Mouse (Mus musculus) kidney, postnatal 4 days (tissue): ENCODE results near the gene Ttll5.

Experiments used
- DNase-seq, 2 experiments: peaks; one replicate each; pipeline ENCODE4 v3.0.0; 2021; ENCODE audit warnings: mixed read lengths in 2 of 2

The Ttll5 gene

DNA sequence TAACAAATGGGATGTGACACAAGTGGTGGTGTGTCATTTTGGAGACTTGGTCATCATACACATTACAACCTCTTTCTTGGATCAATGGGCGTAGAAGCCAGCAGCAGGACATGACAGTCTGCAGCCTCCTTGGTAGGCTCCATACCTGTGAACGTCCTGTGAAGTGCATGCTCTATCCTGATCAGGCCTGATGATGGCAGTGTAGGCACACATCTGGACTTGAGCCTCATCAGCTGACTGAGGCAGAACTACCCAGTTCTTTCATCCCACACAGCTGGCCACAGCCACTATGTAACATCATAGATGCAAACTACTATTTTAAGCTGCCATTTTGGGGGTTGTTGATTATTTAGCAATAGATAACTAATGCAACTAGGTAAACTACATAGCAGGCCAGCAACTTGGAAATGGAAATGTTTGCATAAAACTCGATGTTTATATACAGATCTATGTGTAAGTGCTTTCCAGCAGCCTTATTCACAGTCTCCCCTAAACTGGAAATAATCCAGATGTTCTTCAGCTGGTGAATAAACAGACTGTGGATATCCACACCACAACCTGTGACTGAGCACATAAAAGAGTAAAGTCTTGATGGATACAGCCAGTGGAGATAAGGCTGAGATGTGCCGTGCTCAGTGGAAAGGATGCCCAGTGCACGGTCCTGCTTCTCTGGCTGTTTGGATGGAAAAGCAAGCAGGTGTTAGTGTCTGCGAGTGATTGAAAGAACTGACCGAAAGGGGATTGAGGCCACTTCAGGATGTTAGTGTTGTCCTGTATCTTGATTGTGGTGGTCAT, 23.9 kb downstream of the Ttll5 start:
- peak; percentile 57 to 65 for DNase-seq

DNA sequence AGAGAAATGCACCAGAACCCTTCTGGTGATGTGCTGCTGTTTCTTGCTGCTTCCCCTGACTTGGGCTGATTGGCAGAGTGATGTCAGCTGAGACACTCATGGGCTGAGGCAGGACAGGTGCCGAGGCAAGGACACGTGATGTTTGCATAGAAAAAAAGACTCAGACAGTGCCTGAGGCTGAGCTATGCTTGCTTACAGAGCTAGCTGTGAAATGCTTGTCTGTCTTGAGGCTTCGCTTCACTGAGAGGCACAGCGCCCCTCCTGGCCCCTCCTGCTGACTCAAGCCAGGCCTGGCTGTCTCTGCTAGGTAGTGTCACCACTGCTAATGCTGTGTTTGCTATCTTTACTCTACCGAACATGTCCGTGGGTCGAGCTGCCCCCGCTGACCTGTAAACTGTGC, 26.2 kb downstream of the Ttll5 start:
- no peak for DNase-seq

DNA sequence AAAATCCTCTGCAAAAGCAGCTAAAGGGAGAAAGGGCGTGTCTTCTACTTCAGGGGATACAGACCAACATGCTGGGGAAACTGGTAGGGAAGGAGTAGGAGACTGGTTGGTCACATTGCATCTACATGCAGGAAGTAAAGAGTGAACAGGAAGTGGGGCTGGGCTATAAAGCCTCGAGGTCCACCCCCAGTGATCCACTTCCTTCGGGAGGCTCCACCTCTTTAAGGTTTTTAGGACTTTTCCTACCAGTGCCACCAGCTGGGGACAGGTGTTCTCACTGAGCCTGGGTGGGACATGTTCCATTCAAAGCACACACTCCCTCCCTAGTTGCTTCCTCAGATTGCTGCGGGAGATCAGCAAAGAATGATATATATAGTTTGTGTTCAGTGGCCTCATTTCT, 29.4 kb downstream of the Ttll5 start:
- peak in 1 of 2 experiments; percentile 16 for DNase-seq

DNA sequence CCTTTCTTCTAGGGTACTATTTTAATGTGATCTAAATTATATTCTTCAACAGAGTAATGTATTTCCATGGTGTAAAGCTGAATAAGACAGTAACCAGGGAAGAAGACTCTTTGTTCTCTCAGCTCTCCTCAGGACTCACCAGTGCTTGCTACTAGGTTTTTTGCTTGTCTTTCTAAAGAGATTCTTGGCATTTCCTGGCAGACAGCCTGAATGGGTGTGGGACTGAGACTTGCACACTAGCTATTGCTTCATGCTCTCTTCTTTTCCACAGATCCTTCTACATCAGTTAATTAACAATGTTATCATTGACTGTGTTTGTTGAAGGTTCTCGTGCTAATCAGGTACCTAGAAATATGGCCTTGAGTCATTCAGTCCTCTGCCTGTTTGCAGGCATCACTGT, 29.8 kb downstream of the Ttll5 start:
- DNase-seq: no peak

DNA sequence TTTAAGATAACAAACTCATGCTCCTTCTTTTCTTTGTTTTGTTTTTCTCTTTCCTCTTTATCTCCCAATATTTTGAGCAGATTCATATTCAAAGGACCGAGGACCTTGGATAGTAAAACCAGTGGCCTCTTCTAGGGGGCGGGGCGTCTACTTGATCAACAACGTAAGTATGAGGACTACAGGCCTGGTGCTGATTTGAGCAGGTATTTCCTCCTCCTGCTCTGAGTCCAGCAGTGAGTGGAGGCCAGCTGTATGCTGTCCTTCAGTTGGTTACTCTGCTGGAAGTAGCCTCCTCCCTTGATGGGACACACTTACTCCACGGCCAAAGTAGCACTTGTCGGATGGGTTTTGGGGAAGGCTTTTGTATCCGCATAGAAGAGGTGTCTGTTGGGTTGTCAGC, 32.8 kb downstream of the Ttll5 start:
- no peak for DNase-seq

DNA sequence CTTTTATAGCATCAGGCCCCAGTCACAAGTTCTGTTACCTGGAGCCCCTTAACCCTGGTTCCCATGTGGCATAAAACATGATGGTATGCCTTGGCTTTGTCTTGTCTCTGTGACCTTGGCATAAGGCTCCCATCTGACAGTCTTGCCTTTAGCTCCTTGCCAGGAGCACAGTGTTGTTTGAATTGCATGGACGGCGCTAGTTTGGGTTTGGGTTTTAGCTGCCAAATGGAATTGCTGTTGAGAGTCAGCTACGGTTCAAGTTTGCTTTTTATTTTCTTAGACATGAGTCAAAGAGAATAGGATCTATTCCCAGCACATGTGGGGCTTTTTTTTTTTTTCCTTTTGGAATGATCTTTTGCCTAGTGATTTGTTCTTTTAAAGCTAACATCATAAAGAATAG, 34.7 kb downstream of the Ttll5 start:
- no peak for DNase-seq

DNA sequence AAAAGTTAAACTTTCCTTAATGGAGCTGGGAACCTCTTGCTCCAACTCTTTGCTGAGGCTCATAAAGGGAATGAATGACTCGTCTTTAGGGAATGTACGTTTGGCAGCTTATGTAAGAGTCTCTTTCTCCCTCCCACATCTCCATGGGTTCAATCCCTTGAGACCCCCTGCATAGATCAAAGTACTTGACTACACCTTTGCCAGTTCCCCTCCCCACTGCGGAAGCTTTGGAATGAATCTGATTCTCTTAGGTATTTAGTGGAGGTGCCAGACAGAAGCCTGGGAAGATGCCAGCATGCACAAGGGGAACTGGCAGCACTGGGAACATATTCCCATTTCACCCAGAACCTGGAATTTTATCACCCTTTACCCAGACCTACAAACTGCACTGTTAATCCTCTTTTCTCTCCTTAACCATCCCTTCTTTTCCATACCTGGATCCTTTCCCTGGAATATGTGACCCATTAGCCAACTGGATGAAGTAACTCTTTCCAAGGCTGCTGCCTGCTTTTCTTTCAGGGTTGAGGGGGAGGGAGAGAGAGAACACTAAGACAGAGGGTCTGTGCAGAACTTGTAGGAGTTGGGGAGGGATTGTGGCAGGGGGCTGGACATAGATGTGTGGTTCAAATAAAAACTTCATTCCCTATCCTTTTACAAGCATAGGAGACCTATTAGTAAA, 35.2 kb downstream of the Ttll5 start:
- DNase-seq: no peak

DNA sequence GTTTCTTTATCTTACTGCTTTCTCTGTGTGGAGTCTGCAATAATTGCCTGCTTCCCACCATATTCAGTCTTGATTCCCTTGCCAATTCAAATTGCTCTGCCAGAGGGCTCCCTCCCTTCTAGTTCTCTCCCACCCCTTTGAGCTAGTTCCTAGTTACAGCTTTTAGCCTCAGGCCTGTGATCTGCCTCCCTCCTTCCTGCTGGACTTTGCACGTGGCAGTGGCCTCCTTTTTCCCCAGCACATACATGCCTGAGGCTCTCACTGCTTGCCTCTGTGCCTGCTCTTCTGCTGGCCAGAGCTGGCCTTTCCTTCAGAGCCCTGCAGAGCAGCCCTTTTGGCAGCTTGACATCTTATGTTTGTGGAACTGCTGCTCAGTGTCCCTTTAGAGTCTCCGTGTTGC, 38.1 kb downstream of the Ttll5 start:
- peak in 1 of 2 experiments; percentile 29 for DNase-seq

DNA sequence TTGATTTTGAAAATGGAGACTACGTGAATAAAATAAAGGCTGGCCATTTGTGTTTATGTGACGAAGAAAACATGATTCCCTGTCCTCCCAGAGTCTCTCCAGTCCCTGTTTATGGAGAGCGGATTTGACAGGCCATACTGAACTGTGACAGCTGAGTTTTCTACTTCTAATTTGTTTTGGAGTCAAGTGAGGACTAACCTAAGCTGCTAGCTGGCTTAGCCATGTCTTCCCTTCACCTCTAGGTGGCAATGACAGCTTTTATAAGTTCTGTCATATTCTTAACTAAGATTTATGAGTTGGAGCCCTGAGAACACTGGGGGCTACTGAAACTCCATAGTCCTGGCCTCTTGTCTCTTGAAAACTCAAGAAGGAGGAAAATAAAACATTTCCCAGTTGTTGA, 41.1 kb downstream of the Ttll5 start:
- peak in 1 of 2 experiments; percentile 16 for DNase-seq

DNA sequence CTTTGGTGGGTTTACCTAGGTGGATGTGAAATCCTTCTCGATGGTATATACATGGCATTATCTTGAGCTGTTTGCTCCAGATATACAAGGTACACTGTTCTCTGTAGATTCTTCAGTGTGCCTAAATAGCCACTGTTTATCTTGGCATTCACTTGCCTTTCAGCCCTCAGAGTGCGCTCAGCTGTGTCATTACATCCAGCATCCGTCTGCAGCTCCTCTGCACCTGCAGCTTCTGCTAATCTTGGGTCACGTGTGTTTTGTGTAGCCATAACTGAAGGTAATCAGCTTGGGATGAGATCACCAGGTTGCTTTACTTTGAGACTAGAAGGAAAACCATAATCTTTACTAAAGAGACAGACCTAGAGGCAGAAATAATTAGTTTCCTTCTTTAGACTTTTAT, 42.2 kb downstream of the Ttll5 start:
- DNase-seq: peak in 1 of 2 experiments; percentile 19

DNA sequence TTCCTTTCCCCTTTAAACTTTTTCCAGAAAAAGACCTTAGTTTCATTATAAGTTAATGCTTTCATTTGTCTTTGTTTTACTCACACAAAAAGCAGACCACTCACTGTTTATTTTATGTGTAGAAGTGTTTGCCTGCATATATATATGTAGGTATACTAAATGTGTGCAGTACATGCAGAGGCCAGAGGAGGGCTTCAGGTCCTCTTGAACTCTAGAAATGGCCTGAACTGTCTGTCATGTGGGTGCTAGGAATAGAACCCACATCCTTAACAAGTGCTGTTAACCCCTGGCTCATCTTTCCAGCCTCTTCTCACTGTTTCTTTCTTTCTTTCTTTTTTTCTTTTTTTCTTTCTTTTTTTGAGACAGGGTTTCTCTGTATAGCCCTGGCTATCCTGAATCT, 42.7 kb downstream of the Ttll5 start:
- no peak for DNase-seq

DNA sequence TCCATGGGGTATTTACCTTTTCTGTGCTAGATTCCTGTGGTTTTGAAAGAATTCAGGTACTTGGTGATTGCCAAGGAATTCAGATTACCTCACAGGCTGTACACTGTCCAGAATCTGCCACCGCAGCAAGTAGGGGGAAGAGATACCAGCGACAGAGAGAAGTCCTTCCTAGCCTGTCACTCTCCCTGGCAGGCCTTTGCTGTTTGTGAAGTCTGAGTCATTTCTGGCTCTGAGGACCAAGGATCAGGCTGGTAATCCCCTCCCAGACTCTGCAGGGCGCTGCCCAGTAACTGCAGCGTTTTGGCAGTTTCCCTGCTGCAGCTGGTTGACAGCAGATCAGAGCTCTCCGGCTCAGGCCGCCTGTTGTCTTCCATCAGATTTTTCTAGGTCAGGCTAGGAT, 45.0 kb downstream of the Ttll5 start:
- DNase-seq: no peak

DNA sequence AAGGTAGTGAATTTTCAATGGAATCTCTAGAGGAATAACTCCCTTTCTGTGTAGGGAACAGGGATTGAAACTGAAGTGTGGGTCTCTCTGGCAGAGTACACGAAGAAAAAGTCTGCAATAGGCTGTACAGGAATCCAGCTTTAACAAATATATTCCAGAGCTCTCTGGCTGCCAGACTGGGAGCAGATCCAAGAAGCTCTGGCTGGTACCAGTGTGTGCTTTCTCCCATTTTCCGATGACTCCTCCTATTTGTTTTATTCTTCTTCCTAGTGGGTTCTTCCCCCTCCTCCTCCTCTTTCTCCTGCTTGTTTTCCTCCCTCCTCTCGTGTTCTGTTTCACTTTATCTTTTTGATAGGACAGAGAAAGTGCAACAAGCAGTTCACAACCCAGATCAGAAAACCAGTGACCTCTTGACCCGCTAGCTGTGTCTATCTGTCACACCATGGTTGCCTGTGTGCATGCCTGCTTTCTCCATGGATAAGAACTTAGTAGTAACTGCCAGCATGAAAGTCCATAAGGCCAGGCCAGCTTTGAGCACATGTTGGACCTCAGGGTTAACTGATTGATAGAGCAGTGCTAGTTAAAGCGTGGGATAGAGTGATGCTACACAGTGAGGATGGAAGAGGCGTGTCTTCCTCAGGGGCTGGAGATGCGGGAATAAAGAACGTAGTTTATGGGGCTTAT, 55.3 kb downstream of the Ttll5 start:
- peak in 1 of 2 experiments; percentile 10 for DNase-seq

DNA sequence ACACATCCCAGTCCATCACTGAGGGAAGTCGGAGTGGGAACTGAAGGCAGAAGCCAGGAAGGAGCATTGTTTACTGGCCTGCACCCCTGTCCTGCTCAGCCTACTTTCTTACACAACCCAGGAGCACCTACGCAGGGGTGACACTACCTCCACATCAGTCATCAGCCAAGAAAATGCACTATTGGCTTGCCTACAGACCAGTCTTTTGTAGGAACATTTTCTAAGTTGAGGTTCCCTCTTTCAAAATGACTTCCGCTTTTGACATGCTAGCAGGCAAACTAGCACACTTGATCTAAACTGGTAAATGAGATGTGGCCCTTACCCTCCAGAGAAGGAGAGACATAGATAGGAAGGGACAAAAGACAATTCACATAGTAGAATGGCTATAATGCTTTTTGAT, 60.6 kb downstream of the Ttll5 start:
- DNase-seq: no peak

DNA sequence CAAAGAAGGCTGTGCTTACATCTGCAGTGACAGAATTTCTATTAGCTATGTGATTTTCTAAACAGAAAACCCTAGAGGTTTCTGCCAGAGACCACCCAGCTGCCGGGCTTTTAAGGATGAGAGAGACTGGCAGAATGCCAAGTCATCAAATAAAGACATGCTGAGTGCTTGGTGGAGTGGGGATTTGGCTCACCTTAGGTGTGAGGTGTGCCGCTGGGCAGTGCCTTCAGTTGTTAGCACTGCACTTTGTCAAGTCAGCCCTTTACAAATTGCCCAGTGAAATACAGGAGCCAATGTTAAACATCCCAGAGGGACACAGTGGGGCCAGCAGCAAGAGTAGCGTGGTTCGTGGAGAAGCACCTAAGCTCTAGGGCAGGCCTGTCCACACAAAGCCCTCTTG, 65.6 kb downstream of the Ttll5 start:
- DNase-seq: no peak

DNA sequence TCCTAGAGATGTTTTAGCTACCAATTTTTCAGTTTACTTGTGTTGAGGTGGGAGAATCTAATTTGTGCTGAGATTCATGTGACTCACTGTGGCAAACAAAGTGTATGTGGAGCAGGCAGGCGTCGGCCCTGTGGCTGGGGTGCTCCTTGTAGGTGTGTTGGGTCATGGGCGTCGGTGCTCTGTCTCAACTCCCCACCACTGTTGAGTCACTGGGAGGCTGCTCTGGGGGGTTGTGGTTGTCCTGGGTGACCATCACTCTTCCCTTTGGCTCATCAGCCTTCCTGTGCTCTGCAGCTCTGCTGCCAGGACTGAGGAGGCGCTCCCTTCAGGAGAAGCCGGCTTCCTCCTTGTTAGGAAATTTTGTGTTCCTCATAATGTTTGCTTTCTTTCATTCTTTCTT, 79.5 kb downstream of the Ttll5 start:
- no peak for DNase-seq

DNA sequence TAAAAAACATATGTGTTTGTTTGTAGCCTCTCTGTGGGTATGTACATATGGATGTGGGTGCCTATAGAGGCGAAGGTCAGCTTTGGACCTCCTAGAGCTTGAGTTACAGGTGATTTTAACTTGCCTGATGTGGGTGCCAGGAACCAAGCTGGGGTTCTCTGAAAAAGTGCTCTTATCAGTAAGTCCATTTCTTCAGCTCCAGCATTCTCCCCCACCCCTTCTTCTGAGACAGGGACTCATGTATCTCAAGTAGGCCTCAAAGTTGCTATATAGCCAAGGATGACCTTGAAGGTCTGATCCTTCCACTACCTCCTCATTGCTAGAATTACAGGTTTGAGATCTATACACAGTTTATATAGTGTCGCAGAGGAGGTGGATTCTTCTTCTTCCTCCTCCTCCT, 81.2 kb downstream of the Ttll5 start:
- DNase-seq: no peak

DNA sequence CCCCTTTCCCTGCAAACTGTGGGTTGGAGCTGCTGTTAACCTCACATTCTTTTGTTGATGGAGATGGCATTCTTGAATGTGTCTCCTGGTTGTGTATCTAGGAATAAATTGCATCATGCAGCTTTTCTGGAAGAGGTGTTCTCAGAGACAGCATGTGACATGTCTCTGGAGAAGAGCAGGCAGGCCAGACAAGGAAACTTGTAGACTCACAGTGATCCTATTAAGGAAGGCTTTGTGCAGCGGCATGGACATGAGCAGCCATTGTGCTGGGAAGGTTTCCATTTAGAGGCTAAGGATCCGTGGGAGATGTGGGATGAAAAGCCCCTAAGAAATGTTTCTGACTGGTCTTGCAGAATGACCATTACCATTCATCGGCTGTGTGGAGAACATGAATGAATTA, 83.4 kb downstream of the Ttll5 start:
- DNase-seq: peak in 1 of 2 experiments; percentile 7

DNA sequence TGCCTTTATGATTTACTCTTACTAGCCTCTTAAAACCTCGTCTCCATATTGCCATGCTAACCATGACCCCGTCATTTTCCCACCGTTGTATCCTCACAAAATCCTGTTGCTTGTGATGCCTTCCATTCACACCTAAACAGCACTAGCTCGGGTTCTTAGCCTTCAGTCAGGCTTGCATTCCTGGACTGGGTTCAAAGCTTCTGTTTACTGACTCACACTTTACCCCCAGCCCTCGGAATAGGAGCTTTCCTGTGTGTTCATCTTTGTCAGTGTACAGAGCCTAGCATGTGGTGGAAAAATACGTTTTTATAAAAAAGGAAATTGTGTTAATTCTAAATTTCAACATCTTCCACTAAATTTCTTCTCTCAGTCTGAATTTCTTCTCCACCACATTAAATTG, 86.4 kb downstream of the Ttll5 start:
- DNase-seq: no peak

DNA sequence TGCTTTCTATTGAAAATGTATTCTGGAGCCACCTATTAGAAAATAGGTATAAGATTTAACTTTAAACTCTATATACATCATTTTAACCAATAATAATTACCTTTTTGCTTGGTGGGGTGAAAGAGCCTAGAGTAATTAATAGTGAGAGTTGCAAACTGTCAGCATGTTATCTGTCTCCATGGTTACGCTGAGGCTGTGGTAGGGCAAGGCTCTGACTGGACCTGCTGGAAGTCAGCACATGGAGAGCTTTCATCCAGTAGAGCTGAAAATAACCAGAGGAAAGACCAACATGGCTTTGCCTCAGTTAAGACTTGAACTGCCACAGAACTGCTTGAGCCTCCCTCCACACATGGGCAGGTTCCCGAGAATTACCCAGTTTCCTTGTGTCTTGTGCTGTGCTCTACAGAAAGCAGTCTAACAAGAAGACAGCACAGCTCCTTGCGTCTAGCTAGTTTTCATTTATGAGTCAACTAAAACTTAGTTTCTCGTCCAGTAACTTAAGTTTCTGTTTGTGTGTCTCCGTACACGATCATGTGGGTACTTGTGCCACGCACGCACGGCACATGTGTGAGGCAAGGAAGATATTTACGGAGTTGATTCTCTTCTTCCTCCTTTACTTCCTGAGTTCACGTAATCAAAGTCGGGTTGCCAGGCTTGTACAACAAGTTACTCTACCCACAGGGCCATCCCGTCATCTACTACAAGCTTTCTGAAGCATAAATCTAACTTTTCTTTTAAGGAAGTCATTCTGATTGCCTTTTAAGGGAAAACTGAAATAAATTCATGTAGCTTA, 88.4 kb downstream of the Ttll5 start:
- DNase-seq: no peak

DNA sequence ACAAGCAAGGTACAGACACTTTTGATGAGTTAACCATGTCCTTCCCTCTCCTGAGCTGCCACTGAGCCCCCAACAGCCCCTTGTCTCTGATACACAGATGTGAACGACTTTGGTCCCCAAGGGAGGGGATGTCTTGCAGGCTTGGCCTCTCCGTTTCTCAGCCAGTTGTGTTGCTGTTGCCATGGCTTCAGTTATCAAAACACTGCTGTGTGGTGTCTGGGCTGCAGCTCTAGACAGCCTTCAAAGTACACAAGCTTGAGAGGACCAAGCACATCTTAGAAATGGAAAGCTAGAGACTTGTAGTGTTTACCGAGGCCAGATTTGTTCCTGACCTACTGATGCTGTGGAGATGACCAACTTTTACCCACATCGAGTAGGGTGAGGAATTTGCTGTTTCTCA, 102.4 kb downstream of the Ttll5 start:
- no peak for DNase-seq

DNA sequence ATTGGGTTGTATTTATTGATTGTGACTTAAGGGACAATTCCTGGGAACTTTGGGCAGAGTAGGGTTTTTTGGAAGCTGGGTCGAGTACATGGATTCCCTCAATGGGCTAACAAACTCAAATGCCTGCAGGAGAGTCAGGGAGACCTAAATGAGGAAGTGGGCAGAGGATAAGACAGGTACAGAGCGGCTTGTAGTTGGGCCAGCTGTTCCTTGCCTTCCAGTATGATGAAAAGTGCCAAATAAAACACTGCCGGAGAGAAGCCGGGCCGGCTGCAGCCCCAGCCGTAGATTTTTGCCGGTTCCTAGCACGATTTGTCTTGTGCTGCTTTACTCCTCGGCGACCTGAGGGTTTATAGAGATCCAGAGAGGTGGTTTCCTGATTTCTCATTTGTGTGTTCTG, 104.1 kb downstream of the Ttll5 start:
- DNase-seq: no peak

DNA sequence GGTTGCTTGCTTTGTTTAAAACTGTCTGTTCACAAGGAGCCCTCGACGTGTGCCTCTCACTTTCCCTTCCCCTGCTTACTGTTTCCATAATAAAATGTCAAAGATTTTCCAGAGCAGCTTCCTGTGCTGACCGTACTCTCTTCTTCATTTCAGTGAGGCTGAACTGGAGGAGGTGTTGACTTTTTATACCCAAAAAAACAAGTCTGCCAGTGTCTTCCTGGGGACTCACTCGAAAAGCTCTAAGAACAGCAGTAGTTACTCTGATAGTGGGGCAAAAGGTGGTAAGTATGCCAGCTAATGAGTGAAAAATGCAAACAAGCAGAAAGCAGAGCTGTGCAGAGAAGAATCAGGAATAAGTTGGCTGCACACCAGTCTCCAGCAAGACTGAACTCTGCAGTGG, 105.3 kb downstream of the Ttll5 start:
- DNase-seq: no peak
